Mouse (Mus musculus) fat pad, adult 2 months (tissue): ENCODE measurements at regions not wholly inside any gene's neighbourhood (a gene's known extent, or its start where the extent isn't known, plus 50 kb on each side); places are given as distances from the start of the nearest gene placed in this dataset.

ENCODE experiments used
- DNase-seq: peaks from one replicate; pipeline ENCODE4 v3.0.0-alpha.2; 2011; ENCODE audit warnings: low read depth, low spot score; ENCODE audit errors: extremely low read depth

DNA sequence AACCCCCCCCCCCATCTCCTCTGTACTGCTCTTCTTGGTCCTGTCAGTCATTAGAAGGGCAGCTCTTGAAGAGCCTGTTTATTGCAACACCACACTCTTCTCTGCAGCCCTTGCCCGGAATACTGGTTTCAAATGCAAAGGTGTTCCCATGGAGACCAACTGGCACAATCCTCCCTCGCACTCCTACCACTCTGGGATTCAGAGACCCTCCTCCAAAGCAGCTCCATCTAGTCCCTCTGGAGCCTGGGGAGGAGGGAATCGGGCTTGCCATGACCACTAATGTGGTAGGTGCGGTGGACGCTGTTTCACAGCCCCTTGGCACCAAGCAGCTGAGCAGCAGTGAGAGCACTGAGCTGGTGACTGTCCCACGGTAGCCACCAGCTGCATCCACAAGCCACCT, 83.1 kb downstream of the Stk35 start:
- DNase-seq: no peak

DNA sequence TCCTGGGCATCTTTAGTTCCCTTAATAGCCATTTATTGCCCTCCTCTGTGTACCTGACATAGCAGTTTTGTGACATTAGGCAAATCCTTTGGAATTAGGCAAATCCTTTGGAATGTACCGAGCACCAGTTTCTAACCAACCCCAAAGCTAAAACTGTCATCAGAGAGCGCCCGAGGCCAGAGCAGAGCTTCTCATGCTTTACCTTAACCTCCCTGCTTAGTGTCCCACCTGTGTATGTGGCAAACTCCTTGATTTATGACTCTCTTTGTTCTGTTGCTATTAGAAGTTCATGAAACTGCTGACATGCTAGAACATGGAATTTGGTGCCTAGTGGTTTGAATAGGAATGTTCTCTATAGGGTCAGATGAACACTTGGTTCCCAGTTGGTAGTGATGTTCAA, 84.0 kb downstream of the Stk35 start:
- peak; percentile 75 for DNase-seq

DNA sequence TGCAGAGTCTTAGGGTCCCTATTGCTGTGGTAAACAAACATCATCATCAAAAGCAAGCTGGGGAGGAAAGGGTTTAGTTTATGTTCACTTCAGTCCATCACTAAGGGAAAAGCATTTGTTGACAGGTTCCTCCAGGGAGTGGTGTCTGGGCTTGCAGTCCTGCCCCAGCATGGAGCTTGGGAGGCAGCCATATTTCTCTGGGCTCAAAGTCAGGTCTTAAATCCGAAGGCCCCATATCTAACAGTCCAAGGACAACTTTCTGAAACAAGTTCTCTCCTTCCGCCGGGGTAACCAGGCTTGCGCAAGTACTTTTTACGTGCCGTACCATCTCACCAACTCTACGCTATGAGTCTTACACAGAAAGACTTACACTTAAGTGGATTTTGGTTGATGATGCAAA, 85.2 kb downstream of the Stk35 start:
- DNase-seq: peak; percentile 68

DNA sequence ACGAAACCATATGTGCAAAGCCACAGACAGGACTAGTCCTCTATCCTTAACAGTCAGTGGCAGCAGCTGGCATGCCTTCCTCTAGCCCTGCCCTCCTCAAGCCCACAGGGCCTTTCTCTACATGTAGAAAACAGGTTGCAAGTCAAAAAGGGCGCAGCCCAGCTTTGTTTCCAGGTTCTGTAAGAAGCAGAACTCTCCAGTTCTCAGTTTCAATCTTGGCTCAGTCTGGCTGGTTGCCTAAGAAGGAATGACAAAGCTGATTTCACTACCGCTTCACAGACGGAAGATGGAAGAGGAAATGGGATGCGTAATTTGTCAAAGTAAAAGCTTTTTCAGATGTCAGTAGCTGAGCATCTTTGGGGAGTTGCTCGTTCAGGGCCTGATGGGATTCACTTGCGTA, 92.9 kb downstream of the Stk35 start:
- DNase-seq: no peak

DNA sequence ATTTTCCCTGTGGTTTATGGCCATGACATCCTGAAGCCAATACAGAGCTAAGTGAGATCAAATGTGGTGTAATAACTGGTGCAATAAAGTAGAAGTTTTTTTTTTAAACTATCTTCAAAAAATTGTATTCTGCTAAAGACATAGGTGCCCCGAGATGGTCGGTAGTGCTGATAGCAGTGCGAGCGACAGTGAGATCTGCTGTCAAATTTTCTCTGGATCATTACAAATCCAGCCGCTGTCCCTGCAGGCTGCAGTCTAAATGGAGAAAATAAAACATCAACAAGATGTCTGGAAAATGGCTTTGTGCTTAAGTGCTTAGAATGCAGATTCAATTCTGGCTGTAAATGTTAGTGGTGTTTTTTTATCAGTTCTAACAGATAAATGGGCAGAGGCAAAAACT, 93.5 kb downstream of the Stk35 start:
- no peak for DNase-seq

DNA sequence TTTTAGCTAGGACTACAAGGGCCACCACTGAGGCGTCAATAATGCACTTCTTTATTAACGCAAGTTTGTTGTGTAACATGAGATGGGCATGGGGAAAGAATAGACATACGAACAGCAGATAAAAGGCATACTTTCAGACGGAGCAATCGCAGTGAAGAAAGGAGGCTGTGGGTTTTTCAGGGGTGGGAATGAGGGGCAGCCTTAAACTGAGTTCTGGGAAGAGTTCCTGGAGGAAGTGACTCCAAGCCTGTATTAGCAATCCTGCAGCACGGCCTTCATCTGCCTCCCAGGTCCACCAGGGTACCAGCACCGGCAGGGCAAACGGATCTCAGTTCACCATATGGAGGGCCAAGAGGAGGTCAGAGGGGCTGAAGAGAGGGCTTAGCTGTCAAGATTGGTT, 94.6 kb downstream of the Stk35 start:
- no peak for DNase-seq

DNA sequence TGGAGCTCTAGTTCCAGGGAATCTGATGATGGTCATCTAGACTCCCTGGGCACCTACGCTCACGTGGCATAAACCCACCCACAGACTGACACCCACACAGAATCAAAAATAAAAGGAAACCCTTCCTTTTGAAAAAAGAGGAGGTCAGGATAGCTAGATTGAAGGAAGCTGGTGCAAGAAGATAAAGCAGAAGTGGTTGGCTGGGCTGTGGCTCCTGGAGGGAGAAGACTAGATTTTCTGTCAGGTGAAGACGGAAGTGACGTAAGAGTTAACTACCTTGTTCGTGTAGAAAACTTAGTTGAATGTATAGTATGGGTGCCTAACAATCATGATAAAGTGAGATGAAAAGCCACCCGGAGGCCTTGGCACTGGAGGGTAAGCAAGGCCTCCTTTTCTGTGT, 95.1 kb downstream of the Stk35 start:
- no peak for DNase-seq

DNA sequence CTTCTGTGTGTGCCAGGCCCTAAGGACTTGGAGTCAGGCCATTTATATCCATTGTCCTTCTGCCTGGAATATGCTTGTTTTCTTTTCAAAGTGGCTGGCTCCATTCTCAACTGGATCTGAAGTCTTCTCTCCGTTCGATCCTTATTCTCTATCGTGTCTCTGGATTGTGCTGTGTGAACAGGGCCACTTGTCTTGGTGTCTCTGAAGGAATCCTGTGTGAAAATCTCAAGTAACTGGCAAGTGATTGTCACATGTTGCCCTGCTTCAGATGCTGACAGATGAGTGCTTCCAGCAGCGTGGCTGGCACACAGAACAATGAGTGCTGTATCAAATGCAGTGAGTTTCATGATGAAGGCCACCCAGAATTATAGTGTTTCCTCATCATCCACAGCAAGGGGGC, 96.4 kb downstream of the Stk35 start:
- no peak for DNase-seq

DNA sequence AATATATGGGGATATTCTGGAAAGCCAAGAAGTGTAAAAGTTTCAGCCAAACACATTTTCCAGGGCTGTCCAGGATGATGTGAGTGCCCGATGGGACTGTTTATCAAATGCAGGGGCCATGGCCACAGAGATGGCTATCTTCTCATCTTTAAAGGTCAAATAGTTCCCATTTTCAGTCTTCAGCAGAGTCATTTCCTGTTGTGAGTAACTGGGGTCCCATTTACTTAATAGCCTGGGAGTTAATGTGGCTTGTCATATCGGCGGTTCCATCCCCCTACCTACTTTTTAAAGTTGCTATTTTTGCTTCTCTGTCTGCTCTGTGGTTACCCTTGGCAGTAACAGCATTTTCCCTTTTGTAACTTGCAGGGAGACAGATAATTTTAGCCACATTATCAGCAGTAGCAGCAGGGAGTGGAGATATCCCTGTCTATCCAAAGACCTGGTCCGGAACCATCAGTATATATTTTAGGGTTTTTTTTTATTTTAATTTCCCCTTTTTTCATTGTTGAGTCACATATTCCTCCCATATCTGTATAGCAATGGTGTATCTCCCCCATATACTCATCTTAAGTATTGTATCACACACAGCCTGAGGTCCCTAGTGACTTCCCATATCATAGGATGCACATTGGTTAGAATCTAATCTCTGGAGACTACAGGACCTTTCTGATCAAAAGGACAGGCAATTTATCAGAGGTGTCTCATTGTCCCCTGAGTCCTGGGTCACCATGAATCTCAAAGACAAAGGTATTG, 103.2 kb downstream of the Stk35 start:
- no peak for DNase-seq

DNA sequence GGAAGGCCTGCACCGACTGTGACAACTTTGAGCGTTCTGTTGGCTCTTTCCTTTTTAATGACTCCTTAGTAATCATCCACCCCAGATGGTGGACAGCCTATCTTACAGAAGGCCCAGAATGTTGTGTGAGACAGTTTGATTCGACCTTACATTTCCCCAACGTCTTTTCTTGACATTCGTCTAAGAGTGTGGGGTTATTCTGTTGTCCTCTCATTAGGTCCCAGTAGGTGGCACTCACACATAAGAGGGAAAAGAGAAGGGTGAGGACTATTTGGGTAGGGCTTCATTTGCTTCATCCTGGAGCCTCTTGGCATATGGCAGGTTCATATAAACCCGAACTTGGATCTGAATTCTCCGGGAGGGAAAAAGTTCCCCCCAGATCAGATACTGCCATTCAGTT, 104.4 kb downstream of the Stk35 start:
- DNase-seq: no peak

DNA sequence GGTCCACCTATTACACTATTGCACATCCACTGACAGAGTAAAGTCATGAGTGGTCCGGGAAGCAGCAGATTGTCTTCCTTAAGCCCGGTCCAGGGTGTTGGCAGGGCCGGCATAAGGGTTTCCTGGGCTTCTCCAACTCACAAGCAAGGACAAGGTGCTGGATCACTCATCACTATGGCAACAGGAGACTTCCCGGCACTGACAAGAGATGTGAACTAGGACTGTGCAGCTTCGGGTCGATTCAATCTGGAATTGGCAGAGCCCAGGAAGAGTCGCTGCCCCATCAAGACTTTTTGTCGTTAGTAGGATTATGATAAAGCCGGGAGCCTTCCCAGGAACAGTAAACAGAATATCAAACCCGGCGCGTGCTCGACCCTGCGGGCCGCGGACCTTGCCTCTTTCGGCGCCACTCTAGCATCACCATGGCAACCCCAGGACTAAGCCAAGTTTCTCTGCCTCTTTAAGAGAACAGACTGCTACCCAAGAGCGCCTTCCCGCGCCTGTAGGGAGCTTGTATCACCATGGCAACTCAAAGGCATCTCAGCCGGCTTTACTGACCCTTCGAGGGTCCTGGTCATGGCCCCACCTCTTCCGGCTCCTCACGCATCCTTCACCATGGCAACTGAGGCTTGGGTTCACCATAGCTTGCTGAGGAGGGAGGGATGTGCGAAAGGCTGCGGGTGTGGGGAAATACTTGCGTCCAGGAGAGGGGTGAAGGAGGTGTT, 103.3 kb upstream of the Tgm3 start:
- no peak for DNase-seq

DNA sequence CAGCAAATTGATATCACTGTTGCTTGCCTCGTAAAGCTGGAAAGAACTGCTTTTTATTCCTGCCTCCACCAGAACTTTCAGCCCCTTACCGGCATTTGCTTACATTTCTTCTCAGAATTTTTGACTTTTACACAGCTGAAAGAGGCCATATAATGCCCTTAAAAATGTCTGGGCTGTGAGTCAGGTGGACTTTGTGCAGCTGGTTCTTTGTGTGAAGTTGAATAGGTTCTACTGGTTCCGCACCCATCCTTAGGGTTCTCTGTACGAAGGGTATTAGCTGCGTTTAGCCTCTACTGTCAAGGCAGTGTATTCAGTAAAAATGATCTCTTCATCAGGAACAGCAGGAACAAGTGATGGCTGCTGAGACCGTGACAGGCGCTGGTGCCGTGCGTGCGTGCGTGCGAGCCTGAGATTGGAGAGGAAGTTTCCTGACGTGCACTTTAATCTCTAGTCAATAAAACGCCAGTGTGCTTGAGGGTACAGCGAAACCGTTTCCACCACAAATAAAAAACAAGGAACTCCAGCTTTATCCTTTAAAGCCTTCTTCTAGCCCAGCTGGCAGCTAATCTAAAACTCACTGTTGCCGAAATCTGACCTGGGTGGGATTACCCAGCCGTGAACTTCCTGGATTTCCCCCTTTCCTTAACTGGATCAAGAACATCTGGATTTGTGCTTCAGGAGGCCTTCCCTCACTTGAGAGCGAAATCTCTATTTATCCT, 100.8 kb upstream of the Tgm3 start:
- DNase-seq: no peak

DNA sequence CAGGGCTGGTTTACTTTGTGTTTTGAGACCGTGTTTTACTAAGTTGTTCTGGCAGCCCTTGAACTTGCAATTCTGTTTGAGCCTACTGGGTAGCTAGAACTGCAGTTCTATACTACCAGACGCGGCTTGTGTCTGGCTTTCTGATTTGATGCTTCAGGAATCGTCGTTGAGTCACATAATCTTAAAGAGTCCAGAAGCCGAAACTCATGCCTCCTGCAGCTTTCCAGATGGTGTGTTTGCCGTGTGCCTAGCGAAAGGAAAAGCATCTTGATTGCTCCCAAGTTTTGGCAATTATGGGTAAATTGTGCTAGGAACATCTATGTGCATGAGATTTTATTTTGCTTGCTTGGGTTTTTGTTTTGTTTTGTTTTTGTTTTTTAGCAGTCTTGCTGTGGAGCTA, 99.6 kb upstream of the Tgm3 start:
- DNase-seq: no peak

DNA sequence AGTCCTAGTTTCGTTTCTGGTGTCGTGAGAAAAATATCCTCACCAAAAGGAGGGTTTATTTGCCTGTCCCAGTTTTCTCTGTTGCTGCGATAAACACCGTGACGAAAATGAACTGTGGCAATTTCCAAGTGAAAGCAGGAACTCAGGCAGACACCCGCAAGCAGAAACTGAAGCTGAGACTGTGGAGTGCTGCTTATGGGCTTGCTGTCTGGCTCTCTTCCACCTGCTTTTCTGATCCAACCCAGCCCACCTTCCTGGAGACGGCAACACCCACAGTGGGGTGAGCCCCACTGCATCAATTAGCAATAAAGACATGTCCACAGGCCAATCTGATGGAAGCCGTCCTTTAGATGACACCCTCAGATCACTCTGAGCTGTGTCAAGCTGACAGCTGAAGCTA, 97.9 kb upstream of the Tgm3 start:
- no peak for DNase-seq

DNA sequence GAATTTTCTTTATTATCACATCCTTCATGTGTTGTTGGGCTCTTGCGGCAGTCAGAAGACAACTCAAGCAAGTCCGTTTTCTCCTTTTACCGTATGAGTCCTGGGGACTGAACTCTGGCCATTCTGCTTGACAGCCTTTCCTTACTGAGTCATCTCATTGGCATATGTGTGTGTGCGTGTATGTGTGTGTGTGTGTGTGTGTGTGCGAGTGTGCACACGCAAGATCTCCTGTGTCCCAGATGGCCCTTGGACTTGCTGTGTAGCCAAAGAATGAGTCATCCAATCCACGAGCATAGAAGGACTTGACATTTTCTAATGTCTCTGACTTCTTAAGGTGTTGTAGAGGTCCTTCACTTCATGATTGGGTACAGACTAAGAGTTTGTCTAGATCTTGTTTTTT, 95.7 kb upstream of the Tgm3 start:
- DNase-seq: no peak

DNA sequence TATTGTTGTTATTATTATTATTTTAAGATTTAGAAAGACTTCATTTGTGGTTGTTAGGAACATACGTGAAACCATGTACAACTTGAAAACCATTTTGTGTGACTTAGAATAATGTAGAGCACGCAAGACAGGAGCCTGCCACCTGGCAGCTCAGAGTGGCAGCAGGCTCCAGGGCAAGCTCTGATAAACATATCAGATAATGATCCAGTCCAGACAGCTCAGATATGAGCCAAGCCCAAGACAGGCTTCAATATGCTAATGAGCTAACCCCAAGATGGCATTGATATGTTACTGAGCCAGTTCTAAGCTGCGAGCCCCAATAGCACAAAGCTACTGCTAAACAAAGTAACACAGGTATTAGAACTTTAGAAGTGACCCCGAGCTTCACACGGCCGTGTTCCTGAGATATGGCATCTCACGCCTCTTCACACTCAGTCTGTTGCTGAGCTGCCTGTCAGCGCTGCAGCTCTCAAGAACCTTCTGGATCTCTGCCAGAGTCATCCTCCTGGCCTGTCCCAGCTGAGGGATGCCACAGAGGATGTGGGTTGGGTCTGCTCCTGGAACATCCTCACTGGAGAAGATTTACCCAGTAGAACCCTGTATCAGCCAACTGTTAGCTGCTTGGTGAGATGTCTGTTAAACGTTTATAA, 93.9 kb upstream of the Tgm3 start:
- no peak for DNase-seq

DNA sequence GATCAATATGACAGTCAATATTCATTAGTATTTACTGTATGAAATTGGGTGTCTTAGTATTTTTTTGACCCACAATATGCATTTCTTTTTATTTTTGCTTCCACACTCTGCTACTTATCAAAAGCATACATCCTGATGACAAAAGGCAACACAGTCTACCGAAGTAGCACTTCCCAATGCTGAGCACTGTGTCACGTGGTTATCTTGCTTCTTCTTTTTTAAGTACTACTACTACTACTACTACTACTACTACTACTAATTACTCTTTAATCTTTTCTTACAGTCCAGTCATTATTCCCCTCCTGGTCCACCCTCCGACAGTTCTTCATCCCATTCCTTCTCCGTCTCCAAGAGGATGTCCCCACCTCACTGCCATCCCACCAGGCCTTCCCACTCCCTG, 92.6 kb upstream of the Tgm3 start:
- DNase-seq: no peak

DNA sequence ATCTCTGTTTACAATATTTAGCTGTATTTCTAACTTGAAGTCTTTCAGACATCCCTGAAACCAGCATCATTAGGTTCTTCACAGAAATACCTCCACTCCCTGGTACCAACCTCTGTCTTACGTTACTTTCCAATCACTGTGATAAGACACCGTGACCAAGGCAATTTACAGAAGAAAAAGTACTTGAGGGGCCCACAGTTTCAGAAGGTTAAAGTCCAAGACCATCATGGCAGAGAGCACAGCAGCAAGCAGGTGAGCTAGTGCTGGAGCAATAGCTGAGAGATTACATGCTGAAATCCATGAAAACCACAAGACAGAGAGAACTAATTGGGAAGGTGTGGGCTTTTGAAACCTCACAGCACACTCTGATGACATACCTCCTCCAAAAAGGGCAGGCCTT, 84.9 kb upstream of the Tgm3 start:
- no peak for DNase-seq

DNA sequence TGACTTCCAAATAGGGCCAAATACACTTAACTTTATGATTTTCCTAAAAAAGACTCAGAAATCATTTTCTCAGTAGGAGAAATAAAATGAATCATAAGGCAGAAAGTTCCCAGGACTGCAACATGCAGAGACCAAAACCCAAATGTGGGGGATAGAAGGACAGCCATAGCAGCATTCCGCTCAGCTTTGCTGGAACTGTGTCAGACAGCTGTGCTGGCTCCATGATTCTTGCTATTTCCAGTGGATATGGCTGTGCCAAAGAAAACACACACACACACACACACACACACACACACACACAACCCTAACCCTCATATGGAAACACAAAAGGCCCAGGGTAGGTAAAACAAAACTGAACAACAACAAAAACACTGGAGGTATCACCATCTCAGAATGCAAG, 78.6 kb upstream of the Tgm3 start:
- DNase-seq: no peak

DNA sequence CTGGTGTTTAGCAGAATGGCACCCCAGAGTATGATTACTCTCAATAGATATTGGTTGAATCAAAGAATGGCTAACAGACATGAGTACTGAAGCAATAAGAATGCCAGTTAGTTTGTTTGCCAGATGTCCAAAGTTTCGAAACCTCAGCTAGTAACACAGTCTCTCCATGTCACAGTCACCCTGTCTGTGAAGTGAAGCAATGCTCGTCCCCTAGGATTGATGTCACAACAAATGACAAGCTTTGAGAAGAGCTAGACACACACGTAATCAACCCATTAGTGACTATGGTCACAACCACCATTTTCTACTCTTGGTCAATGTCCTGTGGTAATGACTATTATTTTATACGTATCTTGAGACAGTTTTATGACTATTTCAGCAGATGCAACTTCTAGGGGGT, 69.3 kb upstream of the Tgm3 start:
- peak; percentile 28 for DNase-seq

DNA sequence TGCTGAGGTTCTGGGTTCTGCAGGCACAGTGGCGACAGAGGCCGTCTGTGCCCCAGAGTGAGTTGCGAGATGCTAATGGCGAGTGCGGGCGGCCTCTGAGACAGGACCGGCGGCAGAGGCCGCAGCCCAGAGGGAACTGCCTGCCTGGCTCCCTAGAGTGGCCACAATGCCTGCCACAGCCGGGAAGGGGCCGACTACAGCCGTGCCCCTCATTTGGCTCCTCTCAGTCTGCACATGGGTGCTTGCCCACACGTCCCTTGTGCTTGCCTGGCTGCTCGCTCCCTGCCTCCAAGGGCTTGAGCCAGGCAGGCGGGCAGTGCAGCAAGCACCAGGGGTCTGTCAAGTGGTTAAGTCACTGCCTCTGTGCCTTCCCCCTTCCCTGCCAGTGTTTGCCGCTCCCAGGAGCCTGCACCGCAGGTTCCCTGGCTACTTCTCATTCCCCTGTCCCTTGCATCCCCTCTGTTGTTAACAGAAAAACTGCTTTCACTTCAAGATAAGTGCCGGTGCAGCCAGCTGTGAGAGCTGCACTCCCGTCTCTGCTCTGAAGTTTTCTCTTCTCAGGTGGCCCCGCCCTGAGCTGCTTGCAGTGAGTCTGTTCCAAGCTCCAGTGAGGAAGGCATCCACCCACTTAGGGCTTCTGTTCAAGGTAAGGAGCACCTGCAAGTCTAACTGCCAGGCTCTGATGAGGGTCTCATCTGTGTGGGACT, 64.1 kb upstream of the Tgm3 start:
- no peak for DNase-seq
